9 mouse cellular contexts compared by ENCODE assay signal in genomic region chr16:36473217-36474216, GRCm38 (mm10). TPM values are rescaled to one million over a fixed set of nuclear protein-coding genes. Genes with fewer than 3 reads are reported as not detected.
DNase-seq lines count a peak whose midpoint lies in the region; ATAC-seq and TF ChIP-seq lines count a peak whose summit lies in the region.
"Had no signal": no experiment of that assay in that cellular context is flagged by ENCODE, and none has a peak within 500 bp of the region (broad histone marks: within the 10 kb centered on the region; RNA-seq: fewer than 3 reads in every experiment).

No protein-coding gene starts in this region.

- peaks cover 8% of the 10 kb centered on the region; the same call in 1 of the 2 replicates for H3K4me1 ChIP-seq in hindbrain, embryonic 10.5 days (replicated peaks)
- H3K4me1 ChIP-seq in hindbrain, embryonic 13.5 days (replicated peaks) = peaks cover 8% of the 10 kb centered on the region
- H3K4me1 ChIP-seq: liver, embryonic 13.5 days had no signal

- no peaks in the 10 kb centered on the region for H3K27me3 ChIP-seq in hindbrain, embryonic 10.5 days (ENCODE audit: insufficient read depth, poor library complexity, severe bottlenecking)
- 0 out of 2 replicates have a peak, but pooled peaks cover 3% of the 10 kb centered on the region for H3K27me3 ChIP-seq in hindbrain, embryonic 13.5 days
- no peaks in the 10 kb centered on the region for H3K27me3 ChIP-seq in C2C12 (ENCODE audit: control insufficient read depth, insufficient read depth, insufficient read length)
- H3K27me3 ChIP-seq: liver, embryonic 13.5 days had no signal

- no peak for ATAC-seq in hindbrain, embryonic 13.5 days (ENCODE audit: low FRiP score)
- 0 out of 2 replicates have a peak, but pooled peaks have one; percentile 34 for ATAC-seq in erythroid progenitor cell, adult 5-6 weeks (replicated peaks; ENCODE audit: low FRiP score, poor library complexity, severe bottlenecking)

- TF ChIP-seq CTCF in C2C12 (IDR thresholded peaks at IDR 0.05; ENCODE audit: control insufficient read depth, insufficient read depth, insufficient read length) = peak; percentile 13

- no peak overlapping the region for H3K9ac ChIP-seq in hindbrain, embryonic 13.5 days
- H3K9ac ChIP-seq: liver, embryonic 13.5 days had no signal

- no peak overlapping the region for H3K4me2 ChIP-seq in hindbrain, embryonic 13.5 days
- H3K4me2 ChIP-seq: liver, embryonic 13.5 days had no signal

- H3K79me3 ChIP-seq in C2C12 (ENCODE audit: low read depth) = no peaks in the 10 kb centered on the region

- H3K9me3 ChIP-seq in hindbrain, embryonic 10.5 days = no peaks in the 10 kb centered on the region
- no peaks in the 10 kb centered on the region for H3K9me3 ChIP-seq in hindbrain, embryonic 13.5 days
- H3K9me3 ChIP-seq: liver, embryonic 13.5 days had no signal

- no peak overlapping the region for H3K27ac ChIP-seq in hindbrain, embryonic 10.5 days
- no peak overlapping the region for H3K27ac ChIP-seq in hindbrain, embryonic 13.5 days
- H3K27ac ChIP-seq: liver, embryonic 13.5 days had no signal

- H3K79me2 ChIP-seq in C2C12 (ENCODE audit: control insufficient read depth, insufficient read depth) = no peaks in the 10 kb centered on the region

- no peaks in the 10 kb centered on the region for H3K36me3 ChIP-seq in hindbrain, embryonic 10.5 days
- no peaks in the 10 kb centered on the region for H3K36me3 ChIP-seq in hindbrain, embryonic 13.5 days
- no peaks in the 10 kb centered on the region for H3K36me3 ChIP-seq in C2C12 (ENCODE audit: control insufficient read depth, insufficient read depth)
- H3K36me3 ChIP-seq: liver, embryonic 13.5 days had no signal

- H3K4me3 ChIP-seq in hindbrain, embryonic 10.5 days = no peak overlapping the region
- H3K4me3 ChIP-seq in hindbrain, embryonic 13.5 days = no peak overlapping the region
- H3K4me3 ChIP-seq in C2C12 (ENCODE audit: insufficient read depth, poor library complexity, severe bottlenecking) = no peak overlapping the region
- H3K4me3 ChIP-seq: liver, embryonic 13.5 days had no signal

- no peak overlapping the region for H3ac ChIP-seq in C2C12 (ENCODE audit: control insufficient read depth, insufficient read length, low read depth)

- WGBS in hindbrain, embryonic 10.5 days = 52% methylated on average over 17 of the region's 17 CpGs
- whole genome bisulfite sequencing in hindbrain, embryonic 13.5 days = 55% methylated on average over 17 of the region's 17 CpGs

- peak; percentile 31 for DNase-seq in hindbrain, embryonic 10.5 days (ENCODE audit: low spot score)
- DNase-seq in adrenal gland, postnatal 25 days = peak; percentile 50
- peak; percentile 63 to 71 for DNase-seq in kidney, postnatal 4 days
- DNase-seq in lung, postnatal 36 days = peak; percentile 54
- DNase-seq in urinary bladder, postnatal 4 days (ENCODE audit: low spot score in 2 of 2) = no peak
- DNase-seq: liver, embryonic 13.5 days had no signal

TF ChIP-seq in C2C12, 6 proteins besides CTCF, POLR2A, EP300 and RAD21:
- TF ChIP-seq MYOD1 (IDR thresholded peaks at IDR 0.05; ENCODE audit: control insufficient read depth, insufficient read length, low read depth) (no peak), MYOG (IDR thresholded peaks at IDR 0.05; ENCODE audit: control insufficient read depth, extremely low read depth, insufficient read length) (no peak), MAX (IDR thresholded peaks at IDR 0.05) (no peak), CEBPB (IDR thresholded peaks at IDR 0.05; ENCODE audit: low read depth) (no peak), USF1 (IDR thresholded peaks at IDR 0.05; ENCODE audit: low read depth) (no peak), FOSL1 (IDR thresholded peaks at IDR 0.05; ENCODE audit: insufficient read depth, low read length, poor library complexity, severe bottlenecking) (no peak)

RNA-seq across cellular contexts. Expression of gene Stfa3, which starts 18.3 kb away (rescaled TPM):
- not detected in 2 replicates for polyA plus RNA-seq in hindbrain, embryonic 10.5 days (2016; fragmentation: Nextera tagmentation; extraction: Ambion mirVana)
- polyA plus RNA-seq in hindbrain, embryonic 13.5 days (2015; fragmentation: Nextera tagmentation; extraction: Ambion mirVana) = not detected in 2 replicates
- not detected for polyA plus RNA-seq in C2C12 (2012; fragmentation: generic; extraction: Trizol)
- total RNA-seq in adrenal gland, postnatal 25 days (2021) = not detected in 2 replicates
- 8.0 and 10.1 TPM in 2 replicates for total RNA-seq in erythroid progenitor cell, adult 5-6 weeks (2015; ENCODE audit: low replicate concordance)
- total RNA-seq in erythroid progenitor cell, adult 5-6 weeks (2017; ENCODE audit: low replicate concordance) = not detected in 2 replicates

Comparison
In these comparisons a context has a peak if more than half of its experiments do, and no peak if none do; other contexts are left out.
1. DNase-seq: peak in hindbrain, embryonic 10.5 days (single experiment), adrenal gland, postnatal 25 days (single experiment), kidney, postnatal 4 days (2 of 2) and lung, postnatal 36 days (single experiment); none in urinary bladder, postnatal 4 days (0 of 2).